Mouse (Mus musculus) cerebellum, postnatal 10 days (tissue): ENCODE measurements around the gene Epha2.
A peak's percentile ranks its signal among the peaks of the same experiment; 100 is the strongest.

Experiments used
- DNase-seq, 2 experiments: peaks; one replicate each; pipeline ENCODE4 v3.0.0; 2021; ENCODE audit warnings: mixed read lengths in 2 of 2

Gene Epha2

GRCm38 (mm10) chr4:141304223-141304611 lies 3.2 kb downstream of the Epha2 start:
- DNase-seq: no peak

DNA sequence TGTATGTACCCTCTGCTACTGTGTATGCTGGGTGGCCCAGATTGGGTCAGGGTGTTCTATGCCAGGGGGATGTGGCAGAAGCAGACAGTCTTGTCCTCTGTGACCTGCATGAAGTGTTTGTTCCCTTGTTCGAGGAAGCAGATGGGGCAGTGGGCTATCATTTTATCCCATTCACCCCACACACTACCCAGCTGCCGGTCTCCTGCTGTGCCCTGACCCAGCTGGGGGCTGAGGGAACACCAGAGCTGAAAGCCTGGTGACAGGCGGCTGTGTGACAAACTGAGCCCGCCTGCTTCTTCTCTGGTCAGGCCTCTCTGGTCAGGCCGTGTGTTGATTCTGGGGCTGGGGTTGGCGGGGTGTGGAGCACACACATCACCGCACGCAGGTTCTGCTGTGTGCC lies 5.0 kb downstream of the Epha2 start:
- no peak for DNase-seq

GRCm38 (mm10) chr4:141308381-141308780 lies 7.3 kb downstream of the Epha2 start:
- no peak for DNase-seq

DNA sequence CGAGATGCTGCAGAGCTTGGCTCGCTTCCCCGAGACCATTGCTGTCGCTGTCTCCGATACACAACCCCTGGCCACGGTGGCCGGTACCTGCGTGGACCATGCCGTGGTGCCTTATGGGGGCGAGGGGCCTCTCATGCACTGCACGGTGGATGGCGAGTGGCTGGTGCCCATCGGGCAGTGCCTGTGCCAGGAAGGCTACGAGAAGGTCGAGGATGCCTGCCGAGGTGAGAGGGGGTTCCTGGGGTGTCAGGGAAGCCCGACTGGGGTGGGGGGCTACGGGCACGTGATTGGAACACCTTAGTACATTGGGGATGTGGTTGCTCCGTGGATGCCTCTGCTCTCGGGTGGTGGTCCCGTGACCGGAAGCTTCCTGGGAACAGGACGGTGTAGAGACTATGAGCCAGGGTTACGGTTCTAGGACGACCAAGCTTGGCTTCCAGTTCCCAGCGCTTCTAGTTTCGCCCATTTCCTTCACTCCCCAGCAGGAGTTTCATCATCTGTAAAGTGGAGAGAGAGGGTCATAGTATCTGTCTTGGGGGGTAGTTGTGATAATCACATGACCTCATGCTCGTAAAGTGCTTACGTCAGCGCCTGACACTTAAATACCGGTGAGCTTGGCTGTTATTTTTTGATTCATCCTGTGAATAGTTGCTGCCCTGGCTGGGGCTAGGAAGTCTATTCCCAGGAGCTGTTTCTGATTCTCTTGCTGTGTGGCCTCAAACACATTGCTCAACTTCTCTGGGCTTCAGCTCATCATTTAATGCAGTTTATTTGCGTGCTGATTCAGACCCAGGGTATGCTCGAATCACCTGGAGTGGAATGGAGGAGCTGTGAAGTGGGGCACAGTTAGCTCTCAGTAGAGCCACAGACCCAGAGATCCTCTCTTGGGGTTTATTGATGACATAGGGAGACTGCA lies 8.1 kb downstream of the Epha2 start:
- DNase-seq: no peak

- no peak for DNase-seq
These were observed 8.7 kb downstream of the Epha2 start for GRCm38 (mm10) chr4:141309773-141310145.

DNA sequence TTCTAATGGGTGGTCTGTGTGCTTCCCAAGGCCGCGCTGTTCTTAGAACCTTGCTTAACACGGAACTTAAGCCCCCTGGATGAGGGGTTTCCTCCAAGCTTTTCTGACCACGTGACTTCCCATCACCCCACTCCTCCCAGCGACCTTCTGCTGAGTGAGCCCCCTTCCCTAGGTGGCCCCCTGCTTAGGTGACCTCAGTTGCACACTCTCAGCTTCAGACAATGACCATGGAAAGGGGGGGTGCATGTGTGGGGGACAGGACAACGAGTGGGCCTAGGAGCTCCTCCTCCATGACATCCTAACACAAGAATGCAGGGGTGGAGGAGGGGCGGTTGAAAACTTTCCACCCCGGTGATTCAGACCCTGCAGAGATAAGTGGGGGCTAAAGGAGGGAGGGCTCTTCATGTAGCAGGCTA lies 9.2 kb downstream of the Epha2 start:
- no peak for DNase-seq

DNA sequence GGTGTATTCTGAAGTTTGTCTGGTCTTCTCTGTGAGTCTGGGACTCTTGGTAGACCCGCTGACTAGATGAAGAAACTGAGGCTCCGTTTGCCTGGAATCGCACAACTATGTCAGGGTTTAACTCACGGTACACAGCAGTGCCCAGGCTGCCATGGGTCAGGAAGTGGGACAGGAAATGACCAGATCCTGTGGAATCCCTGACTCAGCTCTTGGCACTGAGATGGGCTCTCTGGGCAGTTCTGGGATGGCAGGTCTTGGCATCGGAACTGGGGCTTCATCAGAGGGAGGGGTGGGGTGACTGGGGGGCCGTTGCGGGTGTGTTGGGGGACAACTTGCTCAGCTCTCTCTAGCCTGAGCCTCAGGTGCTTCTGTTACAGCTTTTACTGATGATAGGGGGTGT lies 10.0 kb downstream of the Epha2 start:
- no peak for DNase-seq

- DNase-seq: no peak
These were observed 10.5 kb downstream of the Epha2 start for GRCm38 (mm10) chr4:141311506-141311905.

DNA sequence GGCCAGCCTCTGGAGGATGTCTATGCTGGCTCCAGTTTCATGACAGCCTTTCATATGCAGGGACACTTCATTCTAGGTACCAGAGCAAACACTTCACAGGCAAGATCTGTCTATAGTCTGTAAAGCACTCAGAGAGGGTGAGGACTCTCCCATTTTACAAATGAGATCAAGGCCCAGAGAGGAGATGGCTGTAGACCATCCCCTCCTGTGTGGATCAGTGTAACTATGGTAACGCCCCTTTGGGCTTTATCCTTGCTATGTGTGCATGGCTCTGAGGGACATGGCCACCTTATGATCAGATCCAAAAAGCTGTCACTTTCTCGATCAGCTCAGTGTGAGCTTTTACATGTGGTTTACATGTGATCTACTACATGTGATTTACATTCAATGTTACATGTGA lies 10.9 kb downstream of the Epha2 start:
- DNase-seq: no peak

GRCm38 (mm10) chr4:141312513-141313131 lies 11.6 kb downstream of the Epha2 start:
- no peak for DNase-seq

DNA sequence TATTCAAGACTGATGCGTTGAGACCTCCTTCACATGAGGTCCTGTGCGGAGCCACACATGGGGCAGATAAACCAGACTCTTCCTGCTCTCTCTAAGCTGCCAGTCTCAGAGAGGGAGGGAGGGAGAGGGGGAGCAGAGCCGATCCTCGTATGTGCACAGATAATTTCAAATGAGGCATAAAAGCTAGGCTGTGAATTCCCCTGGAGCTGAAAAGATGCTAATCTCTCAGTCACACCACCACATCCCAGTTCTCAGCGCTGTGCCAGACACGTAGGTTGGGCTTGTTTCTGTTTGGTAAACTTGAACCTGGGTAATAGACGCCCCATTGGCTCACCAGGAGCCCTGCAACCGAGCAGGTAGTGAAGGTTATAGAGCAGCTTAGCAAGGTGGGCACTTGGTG lies 12.4 kb downstream of the Epha2 start:
- no peak for DNase-seq

- no peak for DNase-seq
These were observed 12.9 kb downstream of the Epha2 start for GRCm38 (mm10) chr4:141313924-141314323.

GRCm38 (mm10) chr4:141314745-141315144 lies 13.7 kb downstream of the Epha2 start:
- DNase-seq: no peak

GRCm38 (mm10) chr4:141316023-141316422 lies 15.0 kb downstream of the Epha2 start:
- DNase-seq: peak; percentile 49 to 65

GRCm38 (mm10) chr4:141316498-141317180 lies 15.6 kb downstream of the Epha2 start:
- peak; percentile 35 to 43 for DNase-seq

- DNase-seq: no peak
These were observed 16.9 kb downstream of the Epha2 start for GRCm38 (mm10) chr4:141317914-141318313.

DNA sequence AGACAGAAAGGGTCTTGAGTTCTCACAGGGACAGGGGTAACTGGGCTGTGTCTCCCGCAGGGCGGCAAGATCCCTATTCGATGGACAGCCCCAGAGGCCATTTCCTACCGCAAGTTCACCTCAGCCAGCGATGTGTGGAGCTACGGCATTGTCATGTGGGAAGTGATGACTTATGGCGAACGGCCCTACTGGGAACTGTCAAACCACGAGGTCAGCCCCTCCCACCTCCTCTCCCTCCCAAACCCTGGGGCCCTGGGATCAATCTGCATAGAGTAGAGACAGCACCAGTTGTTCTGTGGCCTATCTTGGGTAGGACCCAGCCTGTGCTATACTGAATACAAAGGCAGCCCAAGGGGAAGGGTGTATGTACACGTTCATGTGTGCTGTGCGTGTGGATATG lies 21.5 kb downstream of the Epha2 start:
- DNase-seq: no peak

DNA sequence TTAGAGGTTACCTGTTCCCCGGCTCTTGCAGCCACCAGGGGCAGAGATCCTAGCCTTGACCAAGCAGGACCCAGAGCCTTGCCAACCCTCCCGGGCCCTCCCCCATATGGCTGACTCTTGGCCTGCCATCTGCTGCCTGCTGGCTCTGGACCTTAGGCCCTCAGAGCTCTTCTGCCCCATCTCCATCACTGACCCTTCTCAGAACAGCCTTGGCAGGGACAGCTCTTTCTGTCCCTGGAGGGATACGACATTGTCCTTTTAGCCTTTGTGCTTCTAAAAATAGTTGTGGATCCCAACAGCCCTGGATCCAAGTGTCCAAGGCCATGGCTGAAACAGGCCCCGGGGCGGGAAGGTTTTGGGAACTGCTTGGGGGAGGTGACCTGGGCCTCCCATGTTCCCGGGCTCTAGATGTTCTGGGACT lies 23.7 kb downstream of the Epha2 start:
- peak; percentile 60 to 71 for DNase-seq

- DNase-seq: no peak
These were observed 24.6 kb downstream of the Epha2 start for GRCm38 (mm10) chr4:141325636-141326035.

DNA sequence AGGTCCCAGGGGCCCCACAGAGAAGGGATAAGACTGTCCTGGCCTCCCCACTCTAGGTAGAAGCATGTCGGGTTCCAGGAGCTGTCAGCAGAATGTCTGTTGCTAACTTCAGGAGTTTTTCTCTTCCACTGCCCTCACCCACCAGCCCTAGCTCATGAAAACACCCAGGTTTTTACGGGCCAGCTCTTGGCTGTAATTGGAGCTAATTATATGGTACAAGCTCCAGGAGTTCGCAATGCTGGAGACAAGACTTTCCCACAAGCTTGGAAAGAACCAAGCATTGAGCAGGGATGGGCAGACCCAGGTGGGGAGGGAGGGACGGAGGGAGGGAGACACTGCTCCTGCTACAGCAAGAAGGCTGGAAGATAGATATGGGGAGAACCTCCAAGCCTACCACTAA lies 26.0 kb downstream of the Epha2 start:
- no peak for DNase-seq

DNA sequence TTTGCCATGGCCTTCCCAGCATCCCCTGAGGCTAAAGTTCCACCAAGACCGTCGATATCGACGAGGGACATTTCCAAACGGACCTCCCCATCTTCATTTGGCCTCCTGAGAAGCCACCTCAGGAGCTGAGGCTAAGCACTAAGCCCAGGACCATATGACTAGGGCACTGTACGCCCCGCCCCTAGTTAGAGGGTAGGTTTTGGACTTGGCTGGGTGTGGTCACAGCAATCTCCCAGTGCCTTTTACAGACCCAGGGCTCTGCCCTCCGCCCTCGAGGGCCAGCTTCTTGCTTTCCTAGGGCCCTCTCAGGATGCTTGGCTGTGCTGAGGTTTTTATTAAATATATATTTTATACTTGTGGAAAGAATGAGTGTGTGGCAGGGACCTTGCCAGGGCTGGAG lies 27.7 kb downstream of the Epha2 start:
- no peak for DNase-seq

- no peak for DNase-seq
These were observed 28.9 kb downstream of the Epha2 start for GRCm38 (mm10) chr4:141329968-141330367.

DNA sequence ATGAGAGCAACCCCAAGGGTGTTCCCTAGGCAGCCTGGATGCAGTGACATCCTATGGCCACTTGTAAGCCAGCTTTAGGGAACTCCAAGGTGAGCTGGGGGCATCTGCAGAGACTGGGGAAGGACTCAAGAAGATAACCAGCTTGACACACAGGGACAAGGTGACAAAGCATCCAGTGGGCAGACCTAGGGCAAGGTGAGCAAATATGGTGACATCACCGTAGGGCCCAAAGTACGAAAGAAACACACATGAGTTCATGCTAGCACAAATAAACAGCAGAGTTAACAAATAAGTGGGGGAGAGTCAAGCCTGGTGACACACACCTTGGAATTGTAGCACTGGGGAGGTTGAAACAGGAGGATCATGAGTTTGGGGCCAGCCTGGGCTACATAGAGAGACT lies 30.4 kb downstream of the Epha2 start:
- no peak for DNase-seq

GRCm38 (mm10) chr4:141332258-141332657 lies 31.2 kb downstream of the Epha2 start:
- DNase-seq: no peak
